Mouse (Mus musculus) G1E (cell line): ENCODE measurements around the gene Adcy1. TPM values are rescaled to one million over a fixed set of nuclear protein-coding genes. Genes with fewer than 3 reads are reported as not detected.

Experiments used
- ATAC-seq: 2 replicates; pipeline ENCODE4 v1.8.0; 2016; ENCODE audit warnings: mild to moderate bottlenecking; ENCODE audit not compliant: insufficient number of reproducible peaks, poor library complexity, low FRiP score, severe bottlenecking; ENCODE audit errors: extremely low read depth
- DNase-seq: peaks from one replicate; pipeline ENCODE4 v3.0.0; 2012; ENCODE audit warnings: low spot score
- H3K27me3 ChIP-seq: 2 replicates; pipeline ENCODE4 v1.6.1; 2012; ENCODE audit warnings: mild to moderate bottlenecking, low read length, inconsistent platforms; ENCODE audit not compliant: insufficient read depth
- H3K36me3 ChIP-seq: replicated peaks from 2 replicates; pipeline ENCODE3; 2012; ENCODE audit warnings: mild to moderate bottlenecking, inconsistent platforms
- H3K4me1 ChIP-seq: 2 replicates; pipeline ENCODE4 v1.6.1; 2012; ENCODE audit warnings: low read depth, low read length, inconsistent platforms, mixed read lengths; ENCODE audit not compliant: insufficient read depth
- H3K4me3 ChIP-seq: 2 replicates; pipeline ENCODE4 v1.5.1; 2012; ENCODE audit warnings: low read depth, mild to moderate bottlenecking, inconsistent platforms, low read length, moderate library complexity, mixed read lengths
- H3K9me3 ChIP-seq: replicated peaks from 2 replicates; pipeline ENCODE4 v1.6.1; 2012; ENCODE audit warnings: inconsistent platforms
- CTCF ChIP-seq: IDR thresholded peaks from 2 replicates; pipeline ENCODE4 v1.5.1; 2012; ENCODE audit warnings: low read depth, low read length, inconsistent platforms, mixed read lengths
- GATA1 ChIP-seq: IDR thresholded peaks from 2 replicates; pipeline ENCODE4 v1.6.1; 2012; ENCODE audit warnings: borderline replicate concordance, low read length, inconsistent platforms, mixed read lengths
- GATA2 ChIP-seq: IDR thresholded peaks from 2 replicates; pipeline ENCODE4 v1.6.1; 2012; ENCODE audit warnings: low read depth, low read length, inconsistent platforms, borderline replicate concordance
- POLR2AphosphoS5 ChIP-seq: IDR thresholded peaks from 2 replicates; pipeline ENCODE4 v1.6.1; 2012; ENCODE audit warnings: low read depth, low read length, inconsistent platforms; ENCODE audit not compliant: insufficient replicate concordance
- TAL1 ChIP-seq: conservative IDR thresholded peaks from 2 replicates; pipeline ENCODE4 v1.6.1; 2012; ENCODE audit warnings: low read depth, low read length, inconsistent platforms, mixed read lengths
- polyA plus RNA-seq: library from polyadenylated mRNA; stranded (reverse); fragments of >175 nt; gene quantifications from 2 replicates; pipeline ENCODE4 v1.2.3, GENCODE M21; 2012
- total RNA-seq, 2 experiments: library from RNA; stranded (forward) in 1 of 2; stranded (reverse) in 1 of 2; fragments of 200-1000 nt in 1 of 2; fragments of >200 nt in 1 of 2; fragmentation: Nextera tagmentation in 1 of 2; gene quantifications; 2 replicates each; pipeline ENCODE4 v1.2.3; 2014 to 2017

The Adcy1 gene
- total and polyA plus RNA-seq, 3 experiments, result 0.16 TPM; not detected in 2

- no peak for DNase-seq
- ATAC-seq, result no peak
- TF ChIP-seq TAL1 (no peak), POLR2AphosphoS5 (no peak), CTCF (no peak), GATA1 (no peak), GATA2 (no peak)
- H3K27me3 ChIP-seq, result no peaks in the 10 kb centered on the region
- peaks cover 28% of the 10 kb centered on the region for H3K9me3 ChIP-seq
- H3K4me3 ChIP-seq, result no peak overlapping the region
- H3K4me1 ChIP-seq, result no peaks in the 10 kb centered on the region
- H3K36me3 ChIP-seq, result no peaks in the 10 kb centered on the region
Observed at GRCm38 (mm10) chr11:7193134-7193533, 129.8 kb downstream of the Adcy1 start.

GRCm38 (mm10) chr11:7194432-7195311 lies 131.4 kb downstream of the Adcy1 start:
- H3K4me3 ChIP-seq, result no peak overlapping the region
- peaks cover 26% of the 10 kb centered on the region for H3K9me3 ChIP-seq
- no peaks in the 10 kb centered on the region for H3K36me3 ChIP-seq
- DNase-seq (no peak), ATAC-seq (no peak)
- H3K4me1 ChIP-seq, result no peaks in the 10 kb centered on the region
- TF ChIP-seq GATA2, result no peak
- no peak for TF ChIP-seq GATA1
- TF ChIP-seq POLR2AphosphoS5, result no peak
- TF ChIP-seq TAL1, result no peak
- no peak for TF ChIP-seq CTCF
- H3K27me3 ChIP-seq, result no peaks in the 10 kb centered on the region

- Histone ChIP-seq H3K4me3 (no peak overlapping the region), H3K27me3 (no peaks in the 10 kb centered on the region), H3K9me3 (peaks cover 22% of the 10 kb centered on the region), H3K36me3 (no peaks in the 10 kb centered on the region), H3K4me1 (no peaks in the 10 kb centered on the region)
- ATAC-seq (no peak), DNase-seq (no peak)
- TF ChIP-seq TAL1 (no peak), POLR2AphosphoS5 (no peak), GATA2 (no peak), CTCF (no peak), GATA1 (no peak)
Observed at GRCm38 (mm10) chr11:7195312-7195685, 132.0 kb downstream of the Adcy1 start.

- H3K9me3 ChIP-seq, result peaks cover 23% of the 10 kb centered on the region
- H3K4me3 ChIP-seq, result no peak within 1 kb of the TSS
- no peak for ATAC-seq
- no peaks in the 10 kb centered on the region for H3K4me1 ChIP-seq
- no peak for DNase-seq
- no peaks in the 10 kb centered on the region for H3K36me3 ChIP-seq
- H3K27me3 ChIP-seq, result 0 out of 2 replicates have a peak, but pooled peaks cover 2% of the 10 kb centered on the region
- TF ChIP-seq POLR2AphosphoS5, result no peak
- TF ChIP-seq CTCF, result no peak
- TF ChIP-seq TAL1, result no peak
- TF ChIP-seq GATA2, result no peak
- TF ChIP-seq GATA1, result no peak
Observed at GRCm38 (mm10) chr11:7197491-7197941, 134.2 kb downstream of the Adcy1 start, which contains the start of gene Igfbp1. Igfbp1 (plus strand) TSS chr11:7197782.

GRCm38 (mm10) chr11:7198006-7198405 lies 134.7 kb downstream of the Adcy1 start:
- no peak overlapping the region for H3K4me3 ChIP-seq
- DNase-seq (no peak), ATAC-seq (no peak)
- 0 out of 2 replicates have a peak, but pooled peaks cover 2% of the 10 kb centered on the region for H3K27me3 ChIP-seq
- TF ChIP-seq GATA1 (no peak), TAL1 (no peak), CTCF (no peak), GATA2 (no peak), POLR2AphosphoS5 (no peak)
- H3K36me3 ChIP-seq, result no peaks in the 10 kb centered on the region
- H3K9me3 ChIP-seq, result peaks cover 28% of the 10 kb centered on the region
- H3K4me1 ChIP-seq, result no peaks in the 10 kb centered on the region

GRCm38 (mm10) chr11:7198481-7199256 lies 135.4 kb downstream of the Adcy1 start:
- ATAC-seq, result no peak
- no peak overlapping the region for H3K4me3 ChIP-seq
- TF ChIP-seq TAL1 (no peak), GATA2 (no peak), GATA1 (no peak), CTCF (no peak), POLR2AphosphoS5 (no peak)
- H3K4me1 ChIP-seq, result no peaks in the 10 kb centered on the region
- no peak for DNase-seq
- H3K9me3 ChIP-seq, result peaks cover 32% of the 10 kb centered on the region
- 0 out of 2 replicates have a peak, but pooled peaks cover 2% of the 10 kb centered on the region for H3K27me3 ChIP-seq
- H3K36me3 ChIP-seq, result no peaks in the 10 kb centered on the region
